Mouse (Mus musculus) ES-Bruce4 (cell line): ENCODE results near the gene Uba5.

Source experiments
- EP300 ChIP-seq: IDR thresholded peaks from 2 replicates; pipeline ENCODE4 v1.6.1; 2011; ENCODE audit warnings: low read depth, low read length; ENCODE audit not compliant: insufficient read depth
- POLR2A ChIP-seq: IDR thresholded peaks from one replicate; pipeline ENCODE4 v1.8.1; 2011; ENCODE audit warnings: low read length; ENCODE audit not compliant: insufficient read depth

GRCm38 (mm10) chr9:104038266-104038665 is 24.7 kb downstream of the Uba5 start:
- no peak for TF ChIP-seq POLR2A
- no peak for TF ChIP-seq EP300
